Mouse (Mus musculus): ENCODE data around the gene Ruvbl2. TPM values are rescaled to one million over a fixed set of nuclear protein-coding genes. Genes with fewer than 3 reads are reported as not detected.

The Ruvbl2 gene
- total RNA-seq, 2 experiments from 2014 or later: 50.2 to 58.9 TPM

- no peak for DNase-seq
Observed at GRCm38 (mm10) chr7:45426556-45426955, 11.3 kb downstream of the Ruvbl2 start.

DNA sequence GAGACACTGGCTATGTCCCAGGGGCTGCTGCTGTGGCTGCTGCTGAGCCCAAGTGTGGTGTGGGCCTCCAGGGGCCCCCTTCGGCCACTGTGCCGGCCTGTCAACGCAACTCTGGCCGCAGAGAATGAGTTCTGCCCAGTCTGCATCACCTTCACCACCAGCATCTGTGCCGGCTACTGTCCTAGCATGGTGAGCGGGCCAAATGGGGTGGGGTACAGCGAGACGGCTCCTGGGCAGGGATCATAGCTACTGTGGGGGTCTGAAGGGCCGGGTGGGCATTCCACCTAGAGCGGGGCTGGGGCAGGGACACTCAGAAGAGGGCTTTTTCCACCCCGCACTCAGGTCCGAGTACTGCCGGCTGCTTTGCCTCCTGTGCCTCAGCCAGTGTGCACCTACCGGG, 16.7 kb downstream of the Ruvbl2 start:
- no peak for DNase-seq

DNA sequence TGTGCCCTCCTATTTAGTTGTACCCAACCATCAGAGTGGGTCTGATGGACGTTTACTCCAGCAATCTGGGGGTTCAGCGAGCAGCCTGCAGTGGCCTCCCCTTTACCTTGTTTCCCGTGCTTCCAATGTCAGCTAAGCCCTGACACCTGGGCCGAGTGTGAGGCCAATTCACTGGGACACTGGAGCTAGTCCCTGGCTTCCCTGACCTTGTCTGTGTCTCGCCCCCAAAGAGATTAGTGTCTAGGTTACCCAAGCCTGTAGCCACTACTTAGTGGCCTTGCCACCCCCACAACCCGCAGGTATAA, 17.3 kb downstream of the Ruvbl2 start, which contains the start of gene Lhb:
TSS of gene Lhb (plus strand) at position 206 of the 305 bp plus-strand sequence.
- no peak for DNase-seq

GRCm38 (mm10) chr7:45419859-45420614, 17.9 kb downstream of the Ruvbl2 start:
- DNase-seq: no peak

DNA sequence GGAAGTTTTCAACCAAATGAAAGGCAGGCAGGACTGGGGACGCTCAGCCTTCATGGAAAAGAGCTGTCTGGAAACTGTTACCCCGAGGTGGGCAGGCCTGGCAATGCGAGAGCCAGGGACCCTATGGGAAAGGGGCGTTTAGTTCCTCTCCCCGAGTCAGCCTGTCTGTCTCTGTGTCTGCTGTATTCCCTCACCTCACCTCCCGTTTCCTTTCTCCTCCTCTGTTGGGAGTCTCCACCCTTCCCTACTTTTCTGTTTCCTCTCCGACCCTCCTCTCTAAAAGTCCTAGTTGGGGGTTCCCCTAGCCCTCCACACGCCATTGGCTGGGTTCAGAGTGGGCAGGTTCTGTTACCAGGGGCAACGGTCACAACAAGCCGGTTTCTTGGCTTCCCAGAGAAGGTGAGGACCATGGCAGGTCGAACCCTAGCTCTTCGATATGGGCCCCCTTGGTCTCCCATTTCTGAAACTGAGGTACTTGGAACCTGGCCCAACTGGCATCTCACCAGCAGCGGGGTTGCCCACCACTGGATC, 19.9 kb downstream of the Ruvbl2 start:
- DNase-seq: no peak

- DNase-seq: no peak
Observed at GRCm38 (mm10) chr7:45415636-45416035, 22.3 kb downstream of the Ruvbl2 start.

DNA sequence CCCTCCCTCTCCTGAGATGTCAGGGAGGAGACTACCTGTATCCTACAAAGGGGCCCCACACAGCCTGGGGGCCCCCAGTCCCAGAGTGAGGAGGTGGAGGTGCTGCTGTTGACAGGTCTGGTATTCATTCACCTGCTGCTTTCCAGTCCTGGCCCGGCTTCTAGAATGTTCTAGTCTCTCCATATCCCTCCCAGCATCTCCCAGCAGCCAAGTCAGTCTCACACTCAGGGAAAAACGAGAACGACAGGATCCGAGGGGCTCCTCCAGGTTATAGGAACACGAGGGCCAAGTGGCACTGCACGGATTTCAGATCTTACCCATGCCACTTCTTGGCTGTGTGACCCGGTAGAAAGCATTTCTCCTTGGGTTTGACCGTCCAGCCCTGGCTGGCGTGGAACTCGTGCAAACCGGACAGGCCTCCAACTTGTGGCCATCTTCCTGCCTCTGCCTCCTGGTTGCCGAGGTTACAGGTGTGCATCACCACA, 23.1 kb downstream of the Ruvbl2 start:
- DNase-seq: no peak

DNA sequence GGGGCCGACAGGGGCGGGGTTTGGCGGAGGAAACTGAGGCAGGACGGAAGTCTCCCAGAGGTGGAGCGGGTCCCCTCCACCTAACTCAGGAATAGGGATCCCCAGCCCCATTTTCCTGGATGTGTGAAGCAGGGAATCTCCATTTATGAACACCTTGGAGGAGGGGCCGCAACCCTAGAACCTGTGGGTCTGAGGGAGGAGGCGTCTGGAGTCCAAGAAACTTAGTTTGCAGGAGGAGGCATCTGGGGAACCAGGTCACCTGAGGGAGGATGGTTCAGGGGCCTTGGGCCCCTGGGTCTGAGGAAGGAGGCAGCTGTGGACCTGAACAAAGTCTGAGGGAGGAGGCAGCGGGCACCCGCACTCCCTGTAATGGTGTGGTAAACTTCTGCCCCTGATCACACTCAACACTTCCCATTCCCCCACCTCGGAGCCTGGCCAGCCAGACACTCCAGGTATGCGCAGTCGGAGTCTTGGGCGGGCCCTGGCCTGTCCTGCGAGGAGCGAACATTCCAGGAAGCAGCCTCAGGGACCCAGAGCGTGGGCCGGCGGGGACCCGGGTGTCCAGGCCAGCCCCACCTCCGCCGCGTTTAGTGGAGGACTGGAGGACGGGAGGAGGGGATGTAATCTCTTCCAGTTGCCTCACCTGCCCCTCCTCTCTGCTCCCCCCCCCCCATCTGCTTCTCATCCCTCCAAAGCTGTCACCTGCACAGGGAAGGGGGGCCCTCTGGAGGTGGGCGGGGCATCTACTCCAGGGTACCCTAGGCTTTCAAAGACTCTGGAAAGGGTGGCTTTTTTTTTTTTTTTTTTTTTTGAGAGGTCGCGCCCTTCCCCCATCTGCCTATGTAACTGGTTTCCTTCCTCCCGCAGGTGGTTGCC, 23.8 kb downstream of the Ruvbl2 start:
- no peak for DNase-seq

DNA sequence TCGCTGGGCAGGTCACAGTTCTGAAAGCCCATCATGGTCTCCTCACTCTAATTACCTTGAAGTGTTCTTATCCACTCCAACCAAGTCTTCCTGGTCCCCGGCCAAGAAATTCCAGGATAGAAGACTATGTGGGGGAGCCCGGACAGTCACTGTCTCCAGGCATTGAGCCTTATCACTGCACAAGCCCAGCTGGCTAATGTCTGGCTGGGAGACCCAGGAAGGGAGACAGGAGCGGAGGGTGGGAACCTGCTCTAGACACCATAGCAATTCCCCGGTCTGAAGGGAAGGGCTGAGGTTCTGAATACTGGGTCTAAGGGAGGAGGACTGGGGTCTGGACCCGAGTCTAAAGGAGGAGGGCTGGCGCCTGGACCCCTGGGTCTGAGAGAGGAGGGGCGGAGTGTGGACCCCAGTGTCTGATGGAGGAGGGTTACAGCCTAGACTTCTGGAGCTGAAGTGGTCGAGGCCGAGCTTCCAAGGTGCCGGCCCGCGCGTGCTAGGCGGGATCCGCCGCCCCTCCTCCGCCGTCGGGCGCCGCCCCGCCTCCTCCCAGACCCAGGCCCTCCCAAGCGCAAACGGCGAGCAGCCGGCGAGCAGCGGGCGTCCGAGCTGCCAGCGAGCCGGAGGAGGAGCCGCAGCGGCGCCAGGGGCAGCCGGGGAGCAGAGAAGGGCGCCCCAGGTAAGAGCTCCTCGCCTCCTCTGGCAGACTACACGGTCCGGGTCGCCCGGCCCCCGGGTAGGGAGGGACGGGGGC, 24.6 kb downstream of the Ruvbl2 start, which contains the start of gene Ntf5:
TSS of gene Ntf5 (plus strand) at position 583 of the 751 bp plus-strand sequence.
- peak; percentile 41 for DNase-seq

GRCm38 (mm10) chr7:45412421-45412820, 25.5 kb downstream of the Ruvbl2 start:
- DNase-seq: no peak

DNA sequence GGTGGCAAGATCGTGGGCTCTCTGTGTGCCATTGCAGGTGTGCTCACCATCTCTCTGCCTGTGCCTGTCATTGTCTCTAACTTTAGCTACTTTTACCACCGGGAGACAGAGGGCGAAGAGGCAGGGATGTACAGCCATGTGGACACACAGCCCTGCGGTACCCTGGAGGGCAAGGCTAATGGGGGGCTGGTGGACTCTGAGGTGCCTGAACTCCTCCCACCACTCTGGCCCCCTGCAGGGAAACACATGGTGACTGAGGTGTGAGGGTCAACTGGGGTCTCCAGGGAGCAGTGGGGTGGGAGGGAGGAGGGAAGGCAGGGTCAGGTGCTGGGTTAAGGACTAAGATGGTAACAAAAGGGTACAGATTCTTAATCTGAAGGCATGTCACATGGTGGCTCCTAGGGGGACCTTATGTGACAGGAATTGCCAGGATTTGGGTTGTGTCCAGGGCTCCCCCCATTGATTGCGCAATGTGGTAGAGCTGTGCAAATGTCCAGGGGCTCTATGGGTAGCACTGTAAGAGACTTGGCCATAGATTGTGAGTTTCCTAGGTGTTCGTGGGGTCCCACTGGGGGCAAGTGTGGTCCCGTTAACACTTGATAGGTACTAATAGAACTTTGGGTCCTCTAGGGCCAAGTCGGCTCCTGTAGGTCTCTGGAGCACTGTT, 28.3 kb downstream of the Ruvbl2 start:
- DNase-seq: no peak

DNA sequence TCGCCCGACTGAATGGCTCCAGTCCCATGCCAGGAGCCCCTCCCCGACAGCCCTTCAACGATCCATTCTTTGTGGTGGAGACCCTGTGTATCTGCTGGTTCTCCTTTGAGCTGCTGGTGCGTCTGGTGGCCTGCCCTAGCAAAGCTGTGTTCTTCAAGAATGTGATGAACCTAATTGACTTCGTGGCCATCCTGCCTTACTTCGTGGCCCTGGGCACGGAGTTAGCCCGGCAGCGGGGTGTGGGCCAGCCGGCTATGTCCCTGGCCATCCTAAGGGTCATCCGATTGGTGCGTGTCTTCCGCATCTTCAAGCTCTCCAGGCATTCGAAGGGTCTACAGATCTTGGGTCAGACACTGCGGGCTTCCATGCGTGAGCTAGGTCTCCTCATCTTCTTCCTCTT, 28.9 kb downstream of the Ruvbl2 start:
- DNase-seq: no peak

GRCm38 (mm10) chr7:45408351-45408750, 29.5 kb downstream of the Ruvbl2 start:
- no peak for DNase-seq

DNA sequence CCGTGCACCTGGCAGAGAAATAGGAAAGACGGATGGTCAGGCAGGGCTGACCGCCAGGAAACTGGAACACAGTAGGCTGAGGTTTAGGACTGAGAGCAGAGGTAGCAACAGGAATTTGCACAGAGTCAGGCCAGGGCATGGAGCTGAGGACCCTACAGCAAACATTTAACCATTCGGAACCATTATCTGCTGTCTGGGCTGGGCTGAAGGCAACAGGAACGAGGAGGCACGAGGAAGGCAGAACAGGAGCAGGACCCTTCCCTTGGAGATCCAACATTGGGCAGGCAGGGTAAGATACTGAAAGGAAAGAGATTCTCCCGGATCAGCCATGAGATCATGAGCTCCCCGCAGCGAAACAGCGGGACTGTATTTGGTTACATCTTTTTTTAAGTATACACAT, 30.1 kb downstream of the Ruvbl2 start:
- no peak for DNase-seq

- DNase-seq: peak; percentile 37
Observed at GRCm38 (mm10) chr7:45406157-45407156, 31.4 kb downstream of the Ruvbl2 start.

GRCm38 (mm10) chr7:45405091-45406075, 32.5 kb downstream of the Ruvbl2 start, which contains the start of gene Kcna7:
Gene Kcna7 (plus strand): TSS chr7:45405653.
- DNase-seq: peak; percentile 86

- DNase-seq: peak; percentile 78
Observed at GRCm38 (mm10) chr7:45403532-45404261, 34.2 kb downstream of the Ruvbl2 start.

GRCm38 (mm10) chr7:45401521-45402085, 36.3 kb downstream of the Ruvbl2 start:
- DNase-seq: no peak
